Mouse (Mus musculus): ENCODE data around the gene Art2b. TPM values are rescaled to one million over a fixed set of nuclear protein-coding genes. Genes with fewer than 3 reads are reported as not detected.
A peak's percentile ranks its signal among the peaks of the same experiment; 100 is the strongest.
"Not testable (repeated sequence)": the region's sequence is repeated elsewhere in the genome, so short reads cannot be mapped to it uniquely, and the experiment has no call there.

Gene Art2b
- polyA plus RNA-seq (2011; ENCODE audit: insufficient read length, low read depth, missing spikeins), result not detected in 2 replicates

DNA sequence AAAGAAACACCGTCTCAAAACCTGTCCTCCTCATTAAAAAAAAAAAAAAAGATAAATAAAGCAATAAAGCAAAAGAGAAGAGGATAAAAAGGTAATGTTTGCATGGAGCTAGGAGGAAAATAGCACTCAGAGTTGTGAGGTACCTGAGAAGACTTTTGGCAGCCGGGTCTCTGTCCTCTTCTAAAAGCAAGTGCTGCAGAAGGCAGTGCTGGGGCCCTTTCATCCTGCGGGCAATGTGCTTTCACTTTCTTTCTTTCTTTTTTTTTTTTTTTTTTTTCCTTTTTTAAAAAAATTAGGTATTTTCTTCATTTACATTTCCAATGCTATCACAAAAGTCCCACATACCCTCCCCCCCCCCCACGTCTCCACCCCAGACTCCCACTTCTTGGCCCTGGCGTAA lies at the start of gene Art2b:
Gene Art2b, minus strand, starts transcription at position 193 of the 400 bp plus-strand sequence.
- TF ChIP-seq CTCF (IDR thresholded peaks at IDR 0.05; ENCODE audit: borderline replicate concordance, insufficient read depth, low read length) (no peak), POLR2A (IDR thresholded peaks at IDR 0.05; ENCODE audit: low read depth, low read length) (no peak)
- H3K4me3 ChIP-seq (ENCODE audit: insufficient read depth, low read length), result no peak within 1 kb of the TSS
- H3K27ac ChIP-seq (ENCODE audit: insufficient read depth, low read length), result no peak within 1 kb of the TSS
- H3K4me1 ChIP-seq (ENCODE audit: control insufficient read depth, insufficient read depth, low read length), result no peaks in the 10 kb centered on the region

DNA sequence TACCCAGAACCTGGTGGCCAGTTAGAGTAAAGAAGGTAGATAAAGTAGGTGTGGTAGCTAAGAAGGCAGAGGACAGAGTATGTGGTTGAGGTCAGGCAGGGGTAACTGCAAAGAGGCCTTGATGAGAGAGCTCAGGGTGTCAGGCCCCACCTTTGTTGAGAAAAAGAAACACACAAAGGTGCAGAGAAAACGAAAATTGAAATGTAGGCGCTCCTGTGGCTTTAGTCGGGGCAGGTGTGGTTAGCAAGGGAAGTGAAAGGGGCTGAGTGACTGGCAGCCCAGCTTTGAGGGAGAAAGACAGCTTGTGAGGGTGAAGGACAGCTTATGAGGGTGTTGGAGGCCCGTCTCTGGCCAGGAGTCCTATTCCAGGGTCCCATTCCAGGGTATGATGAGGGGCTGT lies 49.1 kb upstream of the Art2b start:
- no peaks in the 10 kb centered on the region for H3K4me1 ChIP-seq (ENCODE audit: control insufficient read depth, insufficient read depth, low read length)
- H3K4me3 ChIP-seq (ENCODE audit: insufficient read depth, low read length), result no peak overlapping the region
- H3K27ac ChIP-seq (ENCODE audit: insufficient read depth, low read length), result no peak overlapping the region
- TF ChIP-seq CTCF (IDR thresholded peaks at IDR 0.05; ENCODE audit: borderline replicate concordance, insufficient read depth, low read length) (no peak), POLR2A (IDR thresholded peaks at IDR 0.05; ENCODE audit: low read depth, low read length) (no peak)

DNA sequence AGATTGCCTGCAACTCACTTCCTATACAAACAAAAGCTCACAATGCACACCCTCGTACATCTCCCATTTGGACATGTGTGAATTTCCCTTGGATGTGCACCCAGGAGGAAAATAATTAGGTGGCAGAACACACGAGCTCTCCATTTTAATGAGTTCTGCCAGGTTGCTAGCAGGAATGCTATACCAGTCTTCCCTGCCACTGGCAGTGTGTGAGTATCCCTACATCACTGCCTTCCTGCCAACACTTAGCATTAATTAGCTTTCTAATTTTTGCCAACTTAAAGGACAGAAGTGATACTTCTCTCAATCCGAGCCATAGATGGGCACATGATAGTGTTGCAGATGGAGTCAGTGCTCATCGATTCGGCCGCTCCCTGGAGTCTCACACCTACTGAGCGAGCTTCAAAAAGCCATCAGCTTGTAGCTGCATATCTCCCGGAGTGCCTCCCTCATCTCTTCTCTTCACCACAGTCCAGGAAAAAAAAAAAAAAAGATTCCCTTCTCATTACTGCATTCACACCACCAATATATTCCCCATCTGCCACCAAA lies 48.3 kb upstream of the Art2b start:
- Histone ChIP-seq H3K4me3 (ENCODE audit: insufficient read depth, low read length) (no peak overlapping the region), H3K27ac (ENCODE audit: insufficient read depth, low read length) (no peak overlapping the region), H3K4me1 (ENCODE audit: control insufficient read depth, insufficient read depth, low read length) (no peaks in the 10 kb centered on the region)
- TF ChIP-seq CTCF (IDR thresholded peaks at IDR 0.05; ENCODE audit: borderline replicate concordance, insufficient read depth, low read length) (no peak), POLR2A (IDR thresholded peaks at IDR 0.05; ENCODE audit: low read depth, low read length) (no peak)

DNA sequence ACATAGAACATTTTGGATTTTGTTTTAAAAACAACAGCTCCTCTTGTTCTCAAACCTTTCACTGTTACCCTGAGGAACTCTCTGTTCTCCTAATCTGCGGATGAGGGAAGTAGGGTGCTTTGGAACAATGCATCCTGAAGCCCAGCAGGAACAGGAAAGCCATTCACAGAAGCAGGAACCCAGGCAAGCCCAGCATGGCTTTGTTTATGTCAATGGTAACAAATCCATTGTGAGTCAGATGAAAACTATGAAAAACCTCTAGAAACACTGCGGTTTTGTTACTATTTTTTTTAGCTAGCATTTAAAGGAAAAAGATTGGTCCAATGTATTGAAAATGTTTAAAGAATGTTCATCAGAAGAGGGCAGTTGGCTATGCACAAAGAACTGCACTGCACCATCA lies 43.1 kb upstream of the Art2b start:
- Histone ChIP-seq H3K4me1 (ENCODE audit: control insufficient read depth, insufficient read depth, low read length) (peaks cover 5% of the 10 kb centered on the region), H3K4me3 (ENCODE audit: insufficient read depth, low read length) (no peak overlapping the region), H3K27ac (ENCODE audit: insufficient read depth, low read length) (no peak overlapping the region)
- TF ChIP-seq CTCF (IDR thresholded peaks at IDR 0.05; ENCODE audit: borderline replicate concordance, insufficient read depth, low read length) (no peak), POLR2A (IDR thresholded peaks at IDR 0.05; ENCODE audit: low read depth, low read length) (no peak)

DNA sequence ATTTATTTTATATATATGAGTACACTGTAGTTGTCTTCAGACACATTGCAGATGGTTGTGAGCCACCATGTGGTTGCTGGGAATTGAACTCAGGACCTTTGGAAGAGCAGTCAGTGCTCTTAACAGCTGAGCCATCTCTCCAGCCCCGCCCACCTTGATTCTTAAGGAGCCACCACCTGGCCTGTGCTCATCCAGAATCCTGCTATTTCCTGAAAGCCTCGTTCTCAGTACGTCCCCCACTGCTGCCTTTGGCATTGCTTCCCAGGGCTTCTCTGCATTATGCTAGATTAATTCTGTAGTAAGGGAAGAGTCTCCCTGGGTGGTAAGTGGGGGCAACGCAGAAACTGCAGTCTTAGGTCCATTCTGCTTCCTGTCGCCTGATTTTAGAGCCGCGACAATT lies 41.8 kb upstream of the Art2b start:
- not testable (repeated sequence) for H3K4me1 ChIP-seq (ENCODE audit: control insufficient read depth, insufficient read depth, low read length); H3K27ac ChIP-seq (ENCODE audit: insufficient read depth, low read length); H3K4me3 ChIP-seq (ENCODE audit: insufficient read depth, low read length)

DNA sequence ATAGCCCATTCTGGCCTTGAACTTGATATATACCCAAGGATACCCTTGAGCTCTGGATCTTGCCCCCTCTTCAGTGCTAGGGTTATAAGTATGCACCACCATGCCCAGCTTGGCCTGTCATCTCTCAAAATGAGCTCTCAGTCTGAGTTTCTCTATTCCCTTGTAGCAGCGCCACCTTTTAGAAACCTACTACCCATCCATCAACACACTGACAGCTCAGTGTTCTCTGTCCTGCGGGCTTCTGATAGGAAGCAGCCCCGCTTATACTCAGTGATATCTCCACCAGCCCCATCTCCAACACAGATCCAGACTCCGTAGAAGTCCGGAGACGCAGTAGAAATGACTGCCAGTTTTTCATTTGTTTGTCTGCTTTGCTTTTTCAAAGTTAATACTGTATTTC lies 38.9 kb upstream of the Art2b start:
- TF ChIP-seq POLR2A (IDR thresholded peaks at IDR 0.05; ENCODE audit: low read depth, low read length) (no peak), CTCF (IDR thresholded peaks at IDR 0.05; ENCODE audit: borderline replicate concordance, insufficient read depth, low read length) (no peak)
- no peak overlapping the region for H3K4me3 ChIP-seq (ENCODE audit: insufficient read depth, low read length)
- peaks cover 5% of the 10 kb centered on the region for H3K4me1 ChIP-seq (ENCODE audit: control insufficient read depth, insufficient read depth, low read length)
- no peak overlapping the region for H3K27ac ChIP-seq (ENCODE audit: insufficient read depth, low read length)

DNA sequence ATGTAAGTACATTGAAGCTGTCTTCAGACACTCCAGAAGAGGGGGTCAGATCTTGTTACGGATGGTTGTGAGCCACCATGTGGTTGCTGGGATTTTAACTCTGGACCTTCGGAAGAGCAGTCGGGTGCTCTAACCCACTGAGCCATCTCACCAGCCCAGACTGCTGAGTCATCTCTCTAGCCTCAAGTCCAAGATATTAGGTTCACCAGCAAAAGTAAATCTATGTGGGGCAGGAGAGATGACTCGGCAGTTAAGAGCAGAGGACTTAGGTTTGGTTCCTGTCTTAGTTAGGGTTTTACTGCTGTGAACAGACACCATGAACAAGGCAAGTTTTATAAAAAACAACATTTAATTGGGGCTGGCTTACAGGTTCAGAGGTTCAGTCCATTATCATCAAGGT lies 36.5 kb upstream of the Art2b start:
- not testable (repeated sequence) for H3K27ac ChIP-seq (ENCODE audit: insufficient read depth, low read length); H3K4me3 ChIP-seq (ENCODE audit: insufficient read depth, low read length); H3K4me1 ChIP-seq (ENCODE audit: control insufficient read depth, insufficient read depth, low read length)

DNA sequence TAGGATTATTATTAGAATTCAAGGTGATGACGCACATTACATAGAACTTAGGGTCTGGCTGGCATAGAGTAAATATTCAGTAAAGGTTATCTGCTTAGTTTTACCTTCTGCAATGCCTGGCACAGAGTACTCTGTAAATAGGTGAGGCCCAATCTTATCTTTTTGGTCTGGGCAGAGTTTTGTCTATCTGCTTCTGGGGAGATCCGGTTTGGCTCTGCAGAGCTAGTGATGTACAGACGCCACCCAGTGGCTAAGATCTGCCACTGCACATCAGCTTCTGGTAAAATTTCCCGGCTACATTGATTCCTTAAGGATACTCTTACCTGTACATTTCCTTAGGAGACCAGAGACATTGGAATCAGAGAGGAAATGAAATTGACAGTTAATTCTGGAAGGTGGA lies 35.0 kb upstream of the Art2b start:
- no peak overlapping the region for H3K27ac ChIP-seq (ENCODE audit: insufficient read depth, low read length)
- H3K4me1 ChIP-seq (ENCODE audit: control insufficient read depth, insufficient read depth, low read length), result peaks cover 3% of the 10 kb centered on the region
- H3K4me3 ChIP-seq (ENCODE audit: insufficient read depth, low read length), result no peak overlapping the region
- TF ChIP-seq POLR2A (IDR thresholded peaks at IDR 0.05; ENCODE audit: low read depth, low read length) (no peak), CTCF (IDR thresholded peaks at IDR 0.05; ENCODE audit: borderline replicate concordance, insufficient read depth, low read length) (0 out of 2 replicates have a peak, but pooled peaks have one; percentile 35)

DNA sequence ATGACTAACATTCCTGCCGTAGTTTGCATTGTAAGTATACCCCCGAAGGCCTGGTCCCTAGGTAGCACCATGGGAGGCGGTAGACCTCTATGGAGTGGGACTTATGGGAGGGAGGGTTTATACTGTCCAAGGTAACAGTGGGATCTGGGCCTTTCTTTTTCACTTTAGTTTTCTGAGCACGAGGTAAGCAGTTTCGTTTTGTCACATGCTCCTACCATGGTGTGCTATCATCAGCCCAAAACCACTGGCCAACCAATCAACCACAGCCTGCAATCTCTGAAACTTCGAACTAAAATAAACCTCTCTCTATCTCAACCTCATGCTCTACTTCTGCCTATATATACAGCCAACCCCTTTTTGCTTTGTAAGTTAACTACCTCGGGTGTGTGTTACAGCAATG lies 32.9 kb upstream of the Art2b start:
- Histone ChIP-seq H3K27ac (ENCODE audit: insufficient read depth, low read length) (no peak overlapping the region), H3K4me3 (ENCODE audit: insufficient read depth, low read length) (no peak overlapping the region), H3K4me1 (ENCODE audit: control insufficient read depth, insufficient read depth, low read length) (no peaks in the 10 kb centered on the region)
- TF ChIP-seq CTCF (IDR thresholded peaks at IDR 0.05; ENCODE audit: borderline replicate concordance, insufficient read depth, low read length), result no peak
- no peak for TF ChIP-seq POLR2A (IDR thresholded peaks at IDR 0.05; ENCODE audit: low read depth, low read length)

DNA sequence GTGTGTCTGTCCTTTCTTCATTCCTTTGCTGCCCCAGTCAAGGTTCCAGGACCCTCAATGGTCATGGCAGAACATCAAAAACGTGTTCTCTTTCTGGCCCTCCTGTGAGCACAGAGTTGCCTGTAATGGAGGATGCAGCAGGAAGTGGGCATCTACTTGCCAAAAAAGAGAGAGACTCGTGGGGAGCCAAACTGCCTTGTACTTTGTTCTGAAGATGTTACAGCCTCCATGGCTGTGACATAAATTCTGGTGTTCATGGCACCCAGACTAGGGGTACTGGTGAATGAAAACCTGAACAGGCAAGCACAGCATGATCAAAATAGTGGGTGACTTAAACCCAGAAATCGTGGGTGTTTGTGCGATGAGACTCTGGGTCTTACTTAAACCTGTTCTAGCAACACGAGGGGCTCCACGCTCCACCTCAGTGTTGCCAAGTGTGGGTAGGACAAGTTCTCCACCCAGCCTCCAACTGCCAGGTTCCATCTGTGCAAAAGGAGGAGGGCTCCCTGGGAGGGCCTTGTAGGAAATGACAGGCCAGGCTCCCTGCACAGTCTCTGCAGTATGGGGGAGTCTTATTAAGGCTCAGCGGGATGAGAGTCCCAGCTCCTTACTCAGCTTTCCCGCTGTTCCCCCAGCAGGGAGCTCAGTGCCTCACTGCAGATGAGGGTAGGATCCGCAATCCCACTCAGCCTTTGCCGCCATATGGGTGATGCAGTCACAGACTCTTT lies 32.2 kb upstream of the Art2b start:
- H3K4me3 ChIP-seq (ENCODE audit: insufficient read depth, low read length), result no peak overlapping the region
- TF ChIP-seq POLR2A (IDR thresholded peaks at IDR 0.05; ENCODE audit: low read depth, low read length) (no peak), CTCF (IDR thresholded peaks at IDR 0.05; ENCODE audit: borderline replicate concordance, insufficient read depth, low read length) (no peak)

More for the DNA sequence above, 32.2 kb upstream of the Art2b start:
- Histone ChIP-seq H3K27ac (ENCODE audit: insufficient read depth, low read length) (no peak overlapping the region), H3K4me1 (ENCODE audit: control insufficient read depth, insufficient read depth, low read length) (no peaks in the 10 kb centered on the region)

All from embryonic fibroblast, embryonic 13.5 days (primary cell).